Mouse (Mus musculus): ENCODE data around the gene Casc1. TPM values are rescaled to one million over a fixed set of nuclear protein-coding genes. Genes with fewer than 3 reads are reported as not detected.

Casc1 gene
- polyA plus RNA-seq, 1 experiment from 2014 or later = 0.61 TPM

Other genes starting within 250 kb of the Casc1 start
- gene Bcat1, start 134.8 kb downstream of the Casc1 start, polyA plus RNA-seq (2016; fragmentation: Nextera tagmentation; extraction: Ambion mirVana) = 135 and 145 TPM in 2 replicates
- 1.8 and 1.9 TPM in 2 replicates for gene Lrmp, start 95.4 kb downstream of the Casc1 start, polyA plus RNA-seq (2016; fragmentation: Nextera tagmentation; extraction: Ambion mirVana)
- 34.1 and 35.4 TPM in 2 replicates for gene Etfrf1, start 129 bp upstream of the Casc1 start, polyA plus RNA-seq (2016; fragmentation: Nextera tagmentation; extraction: Ambion mirVana)
- 93.1 and 103 TPM in 2 replicates for gene Kras, start 39.2 kb upstream of the Casc1 start, polyA plus RNA-seq (2016; fragmentation: Nextera tagmentation; extraction: Ambion mirVana)